Mouse (Mus musculus) kidney, embryonic 15.5 days (tissue): Measurements from ENCODE around the gene Irs3. TPM values are rescaled to one million over a fixed set of nuclear protein-coding genes. Genes with fewer than 3 reads are reported as not detected.

ENCODE experiments used
- ATAC-seq: fragments of 200-750 bp; cut with Nextera tagmentation; replicated peaks from 2 replicates; pipeline ENCODE4 v1.8.0; 2017; ENCODE audit warnings: moderate TSS enrichment; ENCODE audit not compliant: low FRiP score
- H3K27ac ChIP-seq: fragments of 300-500 bp; sonication (generic); 2 replicates; pipeline ENCODE4 v1.5.1; 2015; ENCODE audit warnings: mild to moderate bottlenecking, inconsistent platforms
- H3K27me3 ChIP-seq: fragments of 300-500 bp; sonication (generic); 2 replicates; pipeline ENCODE4 v1.6.1; 2015; ENCODE audit warnings: inconsistent platforms
- H3K36me3 ChIP-seq: fragments of 300-500 bp; sonication (generic); 2 replicates; pipeline ENCODE4 v1.6.1; 2015; ENCODE audit warnings: inconsistent platforms
- H3K4me1 ChIP-seq: fragments of 300-500 bp; sonication (generic); 2 replicates; pipeline ENCODE4 v1.6.1; 2015; ENCODE audit warnings: inconsistent platforms
- H3K4me2 ChIP-seq: fragments of 300-500 bp; sonication (generic); 2 replicates; pipeline ENCODE4 v1.6.1; 2015; ENCODE audit warnings: moderate library complexity, mild to moderate bottlenecking, inconsistent platforms
- H3K4me3 ChIP-seq: fragments of 300-500 bp; sonication (generic); replicated peaks from 2 replicates; pipeline ENCODE4 v1.5.1; 2015; ENCODE audit warnings: mild to moderate bottlenecking, inconsistent platforms
- H3K9ac ChIP-seq: fragments of 300-500 bp; sonication (generic); 2 replicates; pipeline ENCODE4 v1.6.1; 2015; ENCODE audit warnings: mild to moderate bottlenecking, inconsistent platforms
- H3K9me3 ChIP-seq: fragments of 300-500 bp; sonication (generic); replicated peaks from 2 replicates; pipeline ENCODE4 v1.6.1; 2016; ENCODE audit warnings: inconsistent platforms
- WGBS: fragments of 180-500 bp; shearing (Covaris S2); methylation state at CpG from one replicate; pipeline ENCODE4 v1.1.7; 2015; ENCODE audit warnings: mixed read lengths; 5-methylcytosine and 5-hydroxymethylcytosine counted together
- polyA plus RNA-seq: library from polyadenylated mRNA; unstranded; fragments of >200 nt; fragmentation: Nextera tagmentation; extraction: Ambion mirVana; gene quantifications from 2 replicates; pipeline ENCODE4 v1.2.1, GENCODE M21; 2015

Irs3 gene
- polyA plus RNA-seq, 1 experiment from 2014 or later, result 0.82 TPM

DNA sequence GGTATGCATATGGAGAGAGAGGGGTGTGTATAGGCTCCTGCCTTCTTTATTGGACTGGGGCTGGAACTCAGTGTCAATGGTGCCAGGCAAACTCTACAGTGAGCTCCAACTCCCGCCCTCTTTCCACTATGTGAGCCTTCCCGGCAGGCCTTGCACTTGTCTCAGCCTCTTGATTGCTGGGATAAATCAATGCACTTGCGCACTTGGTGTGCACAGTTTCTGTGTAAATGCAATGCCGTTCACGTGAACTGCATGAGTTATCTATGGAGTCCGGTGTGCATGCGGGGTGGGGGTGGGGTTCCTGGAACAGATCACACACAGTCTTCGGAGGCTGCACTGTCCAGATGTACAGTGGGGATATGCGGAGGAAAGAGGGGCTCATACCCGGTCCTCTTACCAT, 7.9 kb upstream of the Irs3 start:
- Histone ChIP-seq H3K36me3 (peaks cover 37% of the 10 kb centered on the region), H3K4me3 (no peak overlapping the region), H3K4me1 (peaks cover 33% of the 10 kb centered on the region), H3K9me3 (no peaks in the 10 kb centered on the region), H3K27me3 (no peaks in the 10 kb centered on the region), H3K27ac (no peak overlapping the region), H3K9ac (no peak overlapping the region), H3K4me2 (no peak overlapping the region)
- WGBS, result 93% methylated on average over 10 of the region's 10 CpGs
- no peak for ATAC-seq

DNA sequence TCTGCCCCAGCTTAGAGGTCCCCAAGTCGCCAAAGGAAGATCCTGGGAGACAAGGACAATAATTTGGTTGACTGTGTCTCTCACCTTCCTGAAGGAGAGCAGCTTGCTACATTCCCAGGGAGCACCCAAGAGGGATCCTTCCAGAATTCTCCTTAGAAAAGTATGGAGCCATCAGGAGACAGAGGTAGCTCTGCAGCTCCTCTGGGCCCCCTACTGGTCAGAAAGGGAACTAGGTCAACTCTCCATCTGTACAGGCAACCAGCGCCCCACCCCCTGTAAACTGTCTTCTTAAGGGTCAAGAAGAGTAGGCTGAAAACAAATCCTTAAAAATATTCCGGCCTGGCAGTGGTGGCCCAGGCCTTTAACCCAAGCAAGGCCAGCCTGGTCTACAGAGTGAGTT, 7.0 kb upstream of the Irs3 start:
- H3K27ac ChIP-seq, result no peak overlapping the region
- no peak overlapping the region for H3K4me2 ChIP-seq
- H3K27me3 ChIP-seq, result no peaks in the 10 kb centered on the region
- H3K9ac ChIP-seq, result no peak overlapping the region
- H3K9me3 ChIP-seq, result no peaks in the 10 kb centered on the region
- no peak for ATAC-seq
- 19% methylated on average over 3 of the region's 3 CpGs for WGBS
- H3K4me3 ChIP-seq, result no peak overlapping the region
- H3K4me1 ChIP-seq, result peaks cover 42% of the 10 kb centered on the region
- peaks cover 32% of the 10 kb centered on the region for H3K36me3 ChIP-seq

DNA sequence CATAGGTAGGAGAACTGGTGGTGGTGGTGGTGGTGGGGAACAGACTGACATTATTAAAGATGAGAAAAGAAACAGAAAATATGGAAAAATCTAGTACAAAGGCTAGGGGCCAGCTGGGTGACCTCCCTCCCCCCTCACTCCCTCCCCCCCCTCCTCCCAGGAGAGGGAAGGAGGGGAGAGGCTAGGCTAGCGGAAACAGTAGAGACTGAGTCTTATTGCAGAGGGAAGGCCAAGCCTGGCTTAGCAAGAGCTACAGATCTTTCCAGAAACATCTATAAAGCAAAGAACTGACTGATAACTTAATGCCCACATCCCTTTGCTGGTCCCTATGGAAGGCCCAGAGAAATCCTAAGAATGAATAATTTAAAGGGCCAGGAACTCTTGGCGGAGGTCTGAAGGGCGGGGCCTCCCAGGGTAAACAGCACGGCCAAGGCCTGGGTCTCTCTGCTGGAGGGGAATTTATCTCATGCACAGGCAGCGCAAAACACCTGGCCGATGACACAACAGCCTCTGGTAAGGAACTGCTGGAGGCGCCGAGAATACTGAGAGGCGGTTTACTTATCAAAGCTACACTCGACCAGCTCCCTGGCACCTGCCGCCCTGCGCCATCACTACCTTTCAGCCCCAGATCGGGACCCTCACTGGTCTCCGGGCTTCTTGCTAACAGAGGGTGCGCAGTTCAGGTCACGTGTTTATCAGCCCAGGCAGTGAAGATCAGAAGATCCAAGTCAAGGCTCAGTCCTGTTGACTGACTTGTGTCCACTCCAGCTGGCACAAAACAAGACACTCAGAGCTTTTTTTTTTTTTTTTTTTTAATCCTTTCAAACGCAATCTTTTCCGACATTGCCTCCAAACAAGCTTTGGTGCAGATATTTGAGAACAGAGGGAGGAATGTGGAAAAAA, 4.4 kb upstream of the Irs3 start:
- Histone ChIP-seq H3K4me2 (peak overlapping the region; percentile 37), H3K36me3 (peaks cover 25% of the 10 kb centered on the region), H3K9ac (0 out of 2 replicates have a peak overlapping the region, but pooled peaks have one; percentile 15), H3K9me3 (no peaks in the 10 kb centered on the region), H3K4me3 (0 out of 2 replicates have a peak overlapping the region, but pooled peaks have one; percentile 4), H3K4me1 (peaks cover 55% of the 10 kb centered on the region), H3K27ac (peak overlapping the region; percentile 77), H3K27me3 (peaks cover 12% of the 10 kb centered on the region)
- ATAC-seq, result no peak
- 14% methylated on average over 18 of the region's 18 CpGs for WGBS

DNA sequence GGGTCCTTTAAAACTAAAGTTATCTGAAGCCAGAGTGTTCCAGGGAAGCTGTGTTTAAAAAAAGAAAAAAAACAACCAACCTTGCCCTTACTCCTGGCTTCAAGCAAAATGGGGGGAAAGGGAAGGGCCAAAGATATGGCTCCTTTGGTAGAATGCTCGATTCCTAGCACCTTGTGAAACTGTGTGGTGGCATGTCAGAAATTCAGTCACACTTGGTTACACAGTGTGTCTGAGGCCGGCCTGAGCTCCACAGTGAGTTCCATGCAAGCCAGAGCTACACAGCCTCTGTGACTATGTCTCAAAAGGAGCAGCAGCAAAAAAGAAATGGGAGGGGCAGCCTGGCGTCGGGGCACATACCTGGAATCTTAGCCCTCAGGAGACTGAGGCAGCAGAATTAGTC, 3.7 kb upstream of the Irs3 start:
- peak overlapping the region; percentile 77 for H3K27ac ChIP-seq

DNA sequence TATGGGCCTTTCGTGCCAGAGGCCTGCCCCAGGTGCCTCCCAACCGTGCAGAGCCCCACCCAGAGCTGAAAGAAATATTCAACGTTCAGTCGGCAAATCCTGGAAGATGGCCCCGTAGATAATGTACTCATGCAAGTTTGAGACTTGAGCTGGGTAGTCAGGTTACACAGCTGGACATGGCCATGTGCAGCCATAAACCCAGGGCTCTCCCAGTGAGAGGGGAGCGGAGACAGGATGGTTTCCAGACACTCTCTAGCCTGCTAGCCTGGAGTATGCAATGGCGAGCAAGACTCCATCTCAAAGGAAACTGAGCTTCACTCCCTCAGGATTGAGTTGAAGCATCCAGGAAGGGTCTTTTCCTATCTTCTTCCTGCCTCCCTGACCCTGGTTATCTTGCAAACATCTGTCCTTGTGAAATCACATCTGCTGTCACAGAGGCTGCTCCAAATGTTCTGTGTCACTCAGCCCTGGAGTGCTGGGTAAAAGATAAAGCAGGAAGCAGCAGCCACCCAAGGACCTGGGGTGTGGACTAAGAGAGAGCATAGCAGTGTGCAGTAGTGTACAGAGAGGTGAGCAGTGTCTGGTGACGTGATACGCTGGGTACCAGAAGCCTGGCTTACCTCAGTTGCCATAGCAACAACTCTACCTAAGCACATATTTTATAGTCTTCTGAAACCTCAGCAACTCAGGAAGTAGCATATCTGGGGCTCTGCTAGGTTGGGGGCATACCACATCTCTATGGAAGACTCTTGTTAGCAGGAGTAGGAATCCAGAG, 2.5 kb upstream of the Irs3 start:
- H3K36me3 ChIP-seq, result peaks cover 14% of the 10 kb centered on the region
- 29% methylated on average over 9 of the region's 9 CpGs for WGBS
- H3K4me1 ChIP-seq, result peaks cover 67% of the 10 kb centered on the region
- H3K9ac ChIP-seq, result no peak overlapping the region
- peaks cover 26% of the 10 kb centered on the region for H3K27me3 ChIP-seq
- H3K27ac ChIP-seq, result peak overlapping the region; percentile 77
- H3K4me2 ChIP-seq, result no peak overlapping the region
- no peak for ATAC-seq
- no peaks in the 10 kb centered on the region for H3K9me3 ChIP-seq
- no peak overlapping the region for H3K4me3 ChIP-seq

More for the DNA sequence above, 3.7 kb upstream of the Irs3 start:
- Histone ChIP-seq H3K27me3 (peaks cover 17% of the 10 kb centered on the region), H3K4me3 (no peak overlapping the region), H3K36me3 (peaks cover 23% of the 10 kb centered on the region), H3K9me3 (no peaks in the 10 kb centered on the region), H3K4me1 (peaks cover 61% of the 10 kb centered on the region), H3K4me2 (no peak overlapping the region), H3K9ac (no peak overlapping the region)
- ATAC-seq, result 0 out of 2 replicates have a peak, but pooled peaks have one; percentile 42
- 22% methylated on average over 4 of the region's 4 CpGs for WGBS

DNA sequence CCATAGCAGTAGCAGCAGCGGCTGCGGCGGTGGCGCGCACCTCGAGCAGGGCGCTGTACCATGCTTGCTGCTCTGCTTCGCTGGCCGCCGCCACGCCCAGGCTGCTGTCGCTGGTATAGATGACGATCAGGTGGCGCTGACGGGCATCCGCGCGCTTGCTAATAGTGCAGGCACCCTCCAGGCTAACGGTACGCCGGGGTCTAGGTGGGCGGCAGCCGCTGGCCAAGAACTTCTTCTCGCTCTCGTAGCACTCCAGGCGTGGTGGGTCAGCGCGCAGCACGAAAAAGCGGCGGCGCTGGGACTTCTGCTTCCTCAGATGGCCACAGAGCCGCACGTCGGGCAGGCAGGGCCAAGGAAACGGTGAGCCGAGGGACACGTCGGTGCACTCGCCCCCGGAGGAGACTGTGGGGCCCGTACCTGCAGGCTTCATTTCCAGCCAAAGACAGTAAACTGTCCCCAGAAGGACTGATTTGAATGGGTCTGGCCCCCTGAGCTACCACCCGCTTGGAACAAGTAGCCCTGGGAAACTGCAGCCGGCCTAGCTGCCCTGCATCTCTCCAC, 343 bp downstream of the Irs3 start:
- Histone ChIP-seq H3K9me3 (no peaks in the 10 kb centered on the region), H3K4me3 (peak overlapping the region; percentile 38), H3K27ac (0 out of 2 replicates have a peak overlapping the region, but pooled peaks have one; percentile 37), H3K27me3 (peaks cover 26% of the 10 kb centered on the region), H3K4me1 (peaks cover 62% of the 10 kb centered on the region), H3K9ac (no peak overlapping the region), H3K36me3 (peaks cover 30% of the 10 kb centered on the region), H3K4me2 (peak overlapping the region; percentile 63)
- 2% methylated on average over 44 of the region's 44 CpGs for WGBS
- no peak for ATAC-seq

DNA sequence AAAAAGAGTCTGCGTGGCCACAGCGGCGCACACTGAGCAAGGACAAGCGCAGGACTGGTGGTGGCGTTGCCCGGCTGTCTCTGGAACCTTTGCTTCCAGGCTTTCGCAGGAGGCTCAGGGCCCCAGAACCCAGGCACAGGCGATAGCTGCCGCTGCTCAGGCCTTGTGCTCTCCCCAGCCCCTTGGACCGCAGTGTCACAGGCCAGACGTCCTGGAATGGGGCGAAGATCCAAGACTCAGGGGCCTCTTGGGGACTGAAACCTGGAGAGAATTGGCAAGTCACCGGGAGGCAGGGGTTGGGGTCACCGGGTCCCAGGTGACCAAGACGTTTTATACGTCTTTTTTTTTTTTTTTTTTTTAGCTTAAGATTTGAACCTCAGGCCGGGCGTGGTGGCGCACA, 1.0 kb downstream of the Irs3 start:
- no peak overlapping the region for H3K27ac ChIP-seq
- H3K9ac ChIP-seq, result no peak overlapping the region
- no peak overlapping the region for H3K4me3 ChIP-seq
- no peaks in the 10 kb centered on the region for H3K9me3 ChIP-seq
- WGBS, result 42% methylated on average over 19 of the region's 19 CpGs
- H3K36me3 ChIP-seq, result peaks cover 37% of the 10 kb centered on the region
- peaks cover 26% of the 10 kb centered on the region for H3K27me3 ChIP-seq
- no peak for ATAC-seq
- no peak overlapping the region for H3K4me2 ChIP-seq
- peaks cover 55% of the 10 kb centered on the region for H3K4me1 ChIP-seq

DNA sequence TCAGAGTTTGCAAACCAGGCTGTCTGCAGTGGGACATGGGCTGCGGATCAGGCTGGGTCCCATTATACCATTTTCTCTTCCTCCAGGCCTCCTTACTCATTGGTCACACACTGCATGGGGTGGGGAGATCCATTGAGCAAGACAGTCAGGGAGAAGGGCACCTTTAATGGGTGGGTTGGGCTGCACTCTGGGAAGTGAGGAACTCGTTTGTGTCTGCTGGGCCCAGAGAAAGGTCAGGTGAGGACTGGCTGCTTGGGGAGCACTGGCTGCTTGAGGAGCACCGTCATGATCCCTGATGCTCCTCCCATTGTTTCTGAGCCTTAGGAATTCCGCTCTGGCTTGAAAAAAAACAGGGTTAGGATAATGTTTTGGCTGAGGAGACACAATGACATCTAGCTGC, 2.6 kb downstream of the Irs3 start:
- Histone ChIP-seq H3K4me1 (peaks cover 39% of the 10 kb centered on the region), H3K9ac (no peak overlapping the region), H3K9me3 (no peaks in the 10 kb centered on the region), H3K36me3 (peaks cover 53% of the 10 kb centered on the region), H3K27me3 (peaks cover 26% of the 10 kb centered on the region), H3K27ac (no peak overlapping the region), H3K4me3 (no peak overlapping the region), H3K4me2 (no peak overlapping the region)
- ATAC-seq, result no peak
- WGBS, result 49% methylated on average over 4 of the region's 4 CpGs

DNA sequence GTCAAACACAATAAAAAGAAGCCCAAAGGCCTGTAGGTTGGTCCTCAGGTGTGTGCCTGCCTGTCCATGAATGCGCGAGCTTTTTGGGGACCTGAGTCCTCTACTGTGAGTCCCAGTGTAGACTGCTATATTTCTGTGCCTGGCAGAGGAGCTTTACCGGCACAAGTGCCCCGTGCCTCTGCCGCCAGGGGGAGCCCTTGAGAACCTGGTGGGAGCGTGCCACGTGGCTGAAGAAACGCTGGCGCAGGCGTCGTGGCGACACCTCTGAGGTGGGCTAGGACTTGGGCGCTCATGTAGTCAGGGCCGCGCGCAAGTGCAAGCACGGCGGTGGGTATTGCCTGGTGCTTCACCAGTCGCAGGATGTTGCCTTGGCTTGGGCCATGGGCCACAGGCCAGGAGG, 4.5 kb downstream of the Irs3 start, which contains the start of gene Sap25:
TSS of gene Sap25 (plus strand) at position 281 of the 400 bp plus-strand sequence.
- Histone ChIP-seq H3K27me3 (peaks cover 24% of the 10 kb centered on the region), H3K9ac (no peak within 1 kb of the TSS), H3K27ac (no peak within 1 kb of the TSS), H3K9me3 (no peaks in the 10 kb centered on the region), H3K4me2 (no peak within 1 kb of the TSS), H3K36me3 (peaks cover 72% of the 10 kb centered on the region), H3K4me1 (peaks cover 29% of the 10 kb centered on the region), H3K4me3 (no peak within 1 kb of the TSS)
- no peak for ATAC-seq
- 91% methylated on average over 19 of the region's 19 CpGs for WGBS

DNA sequence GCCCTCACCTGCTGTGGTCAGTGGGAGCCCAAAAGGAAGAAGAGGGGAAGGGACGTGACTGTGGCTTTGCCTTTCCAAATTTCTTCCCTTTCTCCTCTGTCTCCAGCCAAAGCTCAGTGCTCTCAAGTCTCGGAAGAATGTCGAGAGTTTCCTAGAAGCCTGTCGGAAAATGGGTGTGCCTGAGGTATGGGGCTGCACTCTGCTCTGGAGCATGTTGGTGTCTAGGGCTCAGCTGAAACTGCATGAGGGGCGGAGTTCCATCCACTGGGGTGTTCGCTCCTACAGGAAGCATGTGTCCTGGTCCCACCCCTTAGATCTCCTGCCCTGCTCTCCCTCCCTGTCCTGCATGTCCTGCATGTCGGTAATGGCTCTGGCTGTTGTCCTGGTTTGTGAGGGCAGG, 6.0 kb downstream of the Irs3 start:
- Histone ChIP-seq H3K27me3 (peaks cover 11% of the 10 kb centered on the region), H3K36me3 (peaks cover 87% of the 10 kb centered on the region), H3K4me3 (no peak overlapping the region), H3K9ac (no peak overlapping the region), H3K4me2 (no peak overlapping the region), H3K9me3 (no peaks in the 10 kb centered on the region), H3K4me1 (0 out of 2 replicates have a peak, but pooled peaks cover 13% of the 10 kb centered on the region), H3K27ac (no peak overlapping the region)
- no peak for ATAC-seq
- WGBS, result 80% methylated on average over 7 of the region's 7 CpGs

DNA sequence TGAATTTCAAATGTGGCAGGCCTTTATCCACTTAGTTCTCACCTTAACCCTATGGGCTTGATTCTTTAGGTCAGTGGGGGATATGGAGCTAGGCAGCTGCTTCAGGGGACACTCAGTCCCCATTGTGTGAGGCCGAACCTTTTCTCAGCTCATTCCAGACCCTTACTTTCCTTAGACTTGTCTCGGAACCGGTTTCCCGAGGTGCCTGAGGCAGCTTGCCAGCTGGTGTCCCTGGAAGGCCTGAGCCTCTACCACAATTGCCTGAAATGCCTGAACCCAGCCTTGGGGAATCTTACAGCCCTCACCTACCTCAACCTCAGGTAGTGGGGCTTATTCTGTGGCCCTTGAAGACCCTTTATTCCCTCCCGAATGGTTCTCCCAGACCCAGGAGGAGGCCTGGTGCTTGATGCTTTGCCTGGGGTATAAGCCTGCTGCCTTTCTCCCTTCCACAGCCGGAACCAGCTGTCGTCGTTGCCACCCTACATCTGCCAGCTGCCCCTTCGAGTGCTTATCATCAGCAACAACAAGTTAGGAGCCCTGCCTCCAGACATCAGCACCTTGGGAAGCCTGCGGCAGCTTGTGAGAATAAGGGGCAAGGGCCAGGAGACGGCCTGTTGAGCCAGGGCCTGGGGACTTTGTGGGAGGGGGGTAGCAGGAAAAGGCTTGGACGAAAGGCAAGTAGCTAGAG, 12.0 kb downstream of the Irs3 start:
- Histone ChIP-seq H3K9me3 (no peaks in the 10 kb centered on the region), H3K4me3 (no peak overlapping the region), H3K36me3 (peaks cover 61% of the 10 kb centered on the region), H3K27ac (0 out of 2 replicates have a peak overlapping the region, but pooled peaks have one; percentile 32), H3K9ac (no peak overlapping the region), H3K4me1 (peaks cover 44% of the 10 kb centered on the region), H3K27me3 (no peaks in the 10 kb centered on the region), H3K4me2 (no peak overlapping the region)
- WGBS, result 82% methylated on average over 12 of the region's 12 CpGs
- ATAC-seq, result no peak
